Mouse (Mus musculus) T-helper 2 cell (primary cell): Measurements from ENCODE around the gene Polr1c.

Source experiments
- in situ Hi-C: fragments of 300-600 bp; cut with MboI, MseI; formaldehyde crosslinking; loops from one replicate; pipeline ENCODE4 v1.15.1; 2025; ENCODE audit warnings: high pct_unique_total_duplicates

Polr1c gene

DNA sequence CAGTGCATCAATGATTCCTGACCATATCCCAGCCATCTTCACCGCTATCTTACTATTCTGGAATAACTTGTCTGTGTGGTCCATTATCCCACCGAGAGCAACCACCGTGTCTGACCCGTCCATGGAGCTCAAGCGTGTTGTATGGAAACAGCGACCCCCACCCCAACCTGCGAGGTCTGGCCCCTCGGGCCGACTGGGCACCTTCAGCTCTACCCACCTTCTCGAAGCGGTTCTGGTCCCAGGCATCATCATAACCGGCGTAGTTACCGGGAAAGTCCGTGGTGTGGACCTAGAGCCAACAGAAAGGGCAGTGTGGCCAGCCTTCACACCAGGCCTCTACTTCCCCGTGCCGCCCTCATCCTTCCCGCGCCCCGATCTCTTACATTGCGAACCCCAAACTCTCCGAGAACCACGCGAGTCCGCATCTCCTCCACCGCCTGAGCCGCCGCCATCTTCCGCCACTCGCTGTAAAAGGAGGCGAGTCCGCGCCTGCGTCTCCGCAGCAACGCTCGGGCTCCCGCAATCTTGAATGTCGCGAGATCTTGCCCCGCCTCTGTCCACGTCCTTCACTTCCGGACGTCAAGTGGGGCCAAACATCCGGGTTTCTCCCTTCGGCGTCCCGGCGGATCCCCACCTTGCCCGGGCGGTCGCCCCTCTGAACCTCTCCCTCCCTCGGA lies at the start of gene Polr1c, which contains the start of gene Yipf3:
Gene Polr1c, minus strand, starts transcription at position 543 of the 677 bp plus-strand sequence.
Gene Yipf3, plus strand, starts transcription at position 569 of the 677 bp plus-strand sequence.
- in situ Hi-C loops, result loop anchor here (25.0 kb wide), 1 partner anchor 715 kb away; no protein-coding TSS in a partner anchor

DNA sequence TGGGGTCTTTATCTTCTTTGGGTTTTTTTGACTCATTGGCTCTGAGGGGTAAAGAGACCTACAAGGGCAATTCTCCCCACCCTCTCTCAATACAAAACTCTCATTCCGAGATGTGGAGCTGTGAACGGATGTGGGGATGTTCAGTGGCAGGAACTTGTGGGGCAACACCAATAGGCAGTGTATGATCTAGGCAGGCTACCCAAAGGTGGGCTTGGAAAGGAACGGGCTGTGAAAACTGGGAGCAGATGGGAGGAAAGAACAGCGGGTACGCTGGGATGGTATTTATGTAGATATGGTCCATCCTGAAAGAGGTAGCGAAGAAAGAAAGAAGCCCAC lies 49.1 kb upstream of the Polr1c start:
- in situ Hi-C loops, result no loop called here

DNA sequence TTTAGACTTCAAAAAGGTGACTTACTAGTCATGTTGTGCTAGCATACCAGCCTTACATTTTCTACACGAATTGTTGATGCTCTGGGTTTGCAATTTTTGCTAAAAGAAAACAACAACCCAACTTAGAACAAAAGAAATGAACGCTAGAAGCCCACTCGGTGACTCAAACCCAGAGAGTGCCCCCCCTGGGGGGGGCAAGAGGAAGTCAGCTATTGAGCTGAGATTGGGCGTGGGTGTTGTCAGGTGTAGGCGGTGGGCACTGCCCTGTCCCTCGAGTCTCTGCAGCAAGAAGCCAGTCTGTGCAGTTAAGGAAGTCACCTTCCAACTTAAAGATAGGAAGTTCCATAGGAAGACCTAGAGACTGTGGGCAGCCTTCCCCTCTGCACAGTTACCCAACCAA lies 48.7 kb upstream of the Polr1c start:
- in situ Hi-C loops, result no loop called here

DNA sequence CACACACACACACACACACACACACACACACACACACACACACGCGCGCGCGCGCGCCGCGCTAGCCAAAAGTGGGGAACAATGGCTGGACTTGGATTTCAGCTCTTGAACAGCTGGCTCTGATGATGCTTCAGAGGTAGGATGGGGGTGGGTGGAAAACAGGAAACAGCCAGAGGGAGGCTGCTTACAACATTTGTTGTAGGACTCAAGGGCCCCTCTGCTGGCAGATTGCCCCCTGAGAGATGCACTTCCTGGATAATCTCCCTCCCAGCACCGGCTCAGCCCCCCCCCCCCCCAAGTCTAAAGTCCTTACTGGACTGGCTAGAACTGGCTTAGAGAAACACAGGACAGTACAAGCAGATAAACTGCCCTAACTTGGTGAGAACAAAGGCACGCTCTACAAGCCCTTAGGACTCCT lies 39.8 kb upstream of the Polr1c start:
- in situ Hi-C loops, result no loop called here

DNA sequence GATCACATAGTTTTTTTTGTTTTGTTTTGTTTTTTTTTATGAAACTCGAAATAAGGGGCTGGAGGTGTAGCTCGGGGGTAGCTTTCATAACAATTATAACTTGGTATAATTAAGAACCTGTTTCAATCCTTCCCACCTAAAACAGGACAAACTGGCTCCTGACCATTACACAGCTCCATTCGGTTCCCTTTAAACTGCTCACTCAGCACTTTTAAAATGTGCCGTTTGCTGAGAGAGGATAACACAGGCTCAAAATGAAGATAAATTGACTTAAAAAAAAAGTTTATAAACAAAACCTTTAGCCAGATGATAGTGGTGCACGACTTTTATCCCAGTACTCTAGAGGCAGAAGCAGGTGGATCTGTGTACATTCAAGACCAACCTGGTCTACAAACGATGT lies 37.6 kb upstream of the Polr1c start:
- in situ Hi-C loops, result no loop called here

DNA sequence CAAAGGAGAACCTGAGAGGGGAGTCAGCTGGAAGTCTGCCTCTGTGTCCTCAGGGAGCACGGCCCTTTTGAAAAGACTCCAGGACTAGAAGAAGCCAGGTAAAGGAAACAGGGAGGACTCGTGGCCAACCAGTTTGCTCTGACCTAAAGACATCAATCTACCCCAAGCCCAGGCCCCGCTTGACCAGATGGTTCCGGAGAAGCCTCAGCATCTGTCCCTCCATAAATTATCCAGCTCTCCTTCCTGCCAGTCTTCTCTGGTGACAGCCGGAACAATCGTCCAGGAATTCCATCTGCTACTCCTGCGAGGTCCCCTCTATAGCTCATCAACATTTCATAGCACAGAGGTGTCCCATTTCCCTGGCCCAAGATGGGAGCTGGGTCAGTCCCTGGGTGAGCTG lies 36.8 kb upstream of the Polr1c start:
- in situ Hi-C loops, result no loop called here

DNA sequence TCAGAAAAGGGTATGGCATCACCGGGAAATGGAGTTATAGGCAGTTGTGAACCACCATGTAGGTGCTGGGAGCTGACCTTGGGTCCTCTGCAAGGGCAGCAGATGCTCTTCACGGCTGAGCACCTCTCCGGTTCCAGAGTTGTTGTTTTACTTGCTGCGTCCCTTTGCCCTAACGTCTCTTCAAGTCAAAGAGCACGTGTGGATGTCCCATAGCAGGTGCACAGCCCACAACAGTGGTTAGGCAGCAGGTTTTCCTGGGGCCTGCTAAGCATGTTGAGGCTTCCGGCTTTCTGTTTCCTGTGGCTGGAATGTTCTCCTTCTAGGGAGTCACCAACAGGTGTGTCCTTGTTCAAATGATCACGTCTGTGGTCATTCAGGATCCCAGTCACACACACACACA lies 36.1 kb upstream of the Polr1c start:
- in situ Hi-C loops, result no loop called here

DNA sequence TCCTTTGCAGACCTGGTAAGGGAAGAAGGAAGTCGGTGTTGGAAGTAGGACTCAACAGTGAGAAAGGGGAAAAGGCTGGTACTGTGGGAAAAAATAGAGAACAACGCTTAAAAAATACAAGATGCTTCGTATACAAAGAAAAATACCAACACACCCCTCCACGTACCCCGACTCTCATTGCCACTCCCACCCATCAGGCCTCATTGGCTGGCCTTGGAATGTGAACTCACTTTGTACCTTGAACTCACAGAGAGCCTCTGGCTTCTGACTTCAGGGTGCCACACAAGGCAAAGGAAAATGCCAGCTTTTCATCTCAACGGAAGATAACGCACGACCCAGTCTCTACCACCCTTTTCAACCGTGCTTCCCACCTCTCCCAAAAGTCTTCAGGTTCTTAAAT lies 35.3 kb upstream of the Polr1c start:
- in situ Hi-C loops, result no loop called here

DNA sequence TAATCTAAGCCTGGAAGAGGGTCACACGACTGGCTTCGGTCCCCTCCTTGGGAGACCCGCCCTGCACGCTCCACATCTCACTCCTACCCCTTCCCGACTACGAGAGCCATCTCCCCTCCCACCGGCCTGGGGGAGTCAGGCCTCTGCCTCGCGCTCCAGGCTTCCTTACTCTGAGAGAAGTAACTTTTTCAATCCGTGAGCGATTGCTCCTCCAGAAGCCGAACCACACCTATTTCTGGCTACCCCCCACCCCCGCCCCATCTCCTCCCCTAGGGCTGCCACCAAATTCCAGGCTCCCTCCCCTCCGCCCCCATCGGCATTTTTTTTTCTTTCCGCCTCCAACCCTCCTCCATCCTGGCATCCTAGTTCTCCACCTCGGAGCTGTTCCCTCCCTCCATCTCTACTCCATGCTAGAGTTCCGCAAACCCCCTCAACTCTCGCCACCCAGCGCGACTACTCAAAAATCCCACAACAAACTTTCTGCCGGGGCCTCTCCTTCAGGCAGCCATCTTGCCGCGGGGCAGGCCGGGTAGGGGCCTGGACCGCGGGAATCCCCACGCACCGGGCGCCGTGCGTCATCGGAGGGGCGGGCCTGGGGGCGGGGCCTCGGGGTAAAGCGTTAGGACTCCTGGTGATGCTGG lies 34.7 kb upstream of the Polr1c start, which contains the start of gene Tjap1:
Gene Tjap1, minus strand, starts transcription at position 544 of the 641 bp plus-strand sequence.
- in situ Hi-C loops, result no loop called here

DNA sequence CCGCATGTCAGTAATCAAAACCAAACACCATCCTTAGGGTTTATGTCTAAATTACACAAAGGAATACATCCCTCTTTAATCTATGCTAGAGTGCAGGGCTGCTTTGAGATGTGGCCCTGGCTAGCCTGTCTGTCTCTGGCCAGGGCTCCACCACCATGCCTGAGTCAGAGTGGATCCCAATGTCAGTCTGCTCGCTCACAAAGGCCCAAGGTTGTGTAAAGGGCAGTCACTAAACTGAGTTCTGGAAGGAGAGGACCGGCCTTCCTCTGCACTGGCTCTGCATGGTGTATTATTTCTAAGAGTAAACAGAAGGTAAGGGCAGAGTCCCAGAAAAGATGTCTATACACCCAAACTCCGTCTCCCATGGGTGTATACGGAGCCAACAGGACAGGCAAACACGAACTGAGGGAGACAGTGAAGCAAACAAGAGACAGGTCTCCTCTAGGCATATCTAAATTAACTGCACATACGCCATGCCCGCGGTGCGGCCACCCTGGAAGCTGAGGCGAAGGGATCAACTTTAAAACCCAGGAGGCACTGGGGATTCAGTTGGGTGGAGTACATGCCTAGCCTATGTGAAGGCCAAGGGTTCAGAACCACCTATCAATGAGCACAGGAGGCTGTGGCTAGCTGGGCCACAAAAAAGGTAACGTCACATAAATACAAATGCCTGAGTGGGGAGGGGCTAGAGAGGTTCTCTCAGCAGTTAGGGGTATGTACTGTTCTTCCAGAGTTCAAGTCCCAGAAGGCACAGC lies 30.3 kb upstream of the Polr1c start:
- in situ Hi-C loops, result loop anchor here (5.0 kb wide), 1 partner anchor 99 kb away; no protein-coding TSS in a partner anchor

DNA sequence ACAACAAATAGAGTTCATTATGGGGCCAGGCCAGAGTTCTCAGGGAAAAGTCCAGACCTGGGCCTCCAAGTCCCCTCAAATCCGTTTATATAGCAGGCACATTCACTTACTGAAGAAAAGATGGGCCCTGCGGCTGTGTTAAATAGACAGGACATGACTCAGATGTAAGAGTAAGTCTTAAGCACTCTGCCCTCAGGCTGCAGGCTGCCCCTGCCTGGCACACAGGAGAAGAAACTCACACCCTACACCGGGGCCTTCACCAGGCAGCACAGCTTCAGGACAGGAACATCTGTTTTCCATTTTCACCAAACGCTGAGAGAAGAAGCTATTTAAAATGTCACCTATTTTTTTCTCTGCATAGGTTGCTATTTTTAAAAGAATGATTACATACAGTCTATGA lies 29.7 kb upstream of the Polr1c start:
- in situ Hi-C loops, result loop anchor here (5.0 kb wide), 1 partner anchor 100 kb away; no protein-coding TSS in a partner anchor

DNA sequence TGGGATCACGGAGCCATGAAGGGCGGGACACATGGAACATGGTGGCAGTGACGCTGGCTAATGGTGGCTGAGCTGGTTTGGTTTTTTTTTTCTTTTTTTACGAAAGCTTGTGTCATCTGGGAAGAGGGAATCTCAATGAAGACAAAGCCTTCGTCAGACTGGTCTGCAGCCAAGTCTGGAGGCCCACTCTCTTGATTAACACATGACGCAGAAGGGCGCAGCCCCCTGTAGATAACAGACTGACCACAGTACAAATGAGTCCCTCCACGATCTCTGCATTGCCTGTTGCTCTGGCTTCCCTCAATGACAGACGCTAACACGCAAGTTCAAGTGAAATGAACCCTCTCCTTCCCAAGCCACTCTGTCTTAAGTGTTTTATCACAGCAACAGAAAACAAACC lies 27.7 kb upstream of the Polr1c start:
- in situ Hi-C loops, result loop anchor here (5.0 kb wide), 1 partner anchor 102 kb away; no protein-coding TSS in a partner anchor

DNA sequence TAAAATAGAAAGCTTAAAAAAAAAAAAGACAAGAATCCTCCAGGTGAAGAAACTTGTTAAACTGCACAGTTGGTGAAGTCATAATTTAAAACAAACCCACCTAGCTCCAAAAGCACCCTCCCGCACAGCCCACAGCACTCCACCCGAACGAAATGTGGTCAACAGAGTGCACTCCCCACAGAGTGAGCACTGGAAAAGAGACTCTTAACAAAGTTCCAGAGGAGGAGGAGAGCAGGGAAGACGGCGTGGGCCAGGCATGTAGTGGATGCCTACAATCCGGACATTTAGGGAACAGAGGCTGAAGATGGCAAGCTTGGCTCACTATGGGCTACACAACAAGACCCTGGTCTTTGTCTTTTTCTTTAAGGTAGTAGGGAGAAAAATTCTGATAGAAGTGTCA lies 27.2 kb upstream of the Polr1c start:
- in situ Hi-C loops, result loop anchor here (5.0 kb wide), 1 partner anchor 102 kb away; no protein-coding TSS in a partner anchor

DNA sequence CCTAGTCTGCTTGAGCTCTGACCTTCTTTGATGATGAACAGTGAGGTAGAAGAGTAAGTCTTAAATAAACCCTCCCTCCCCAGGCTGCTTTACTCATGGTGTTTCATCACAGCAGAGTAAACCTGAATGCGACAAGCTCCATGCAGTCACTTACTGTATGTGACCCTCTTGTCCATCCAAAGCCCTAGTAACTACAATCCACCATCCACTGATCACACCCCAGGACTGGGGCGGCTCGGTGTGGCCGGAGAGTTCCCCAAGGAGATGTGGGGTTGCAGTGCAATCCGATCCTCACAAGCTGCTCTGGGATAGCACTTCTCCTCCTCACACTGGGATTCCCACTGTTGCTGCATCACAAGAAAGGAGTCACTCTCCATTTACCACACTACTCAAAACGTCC lies 26.6 kb upstream of the Polr1c start:
- in situ Hi-C loops, result no loop called here

DNA sequence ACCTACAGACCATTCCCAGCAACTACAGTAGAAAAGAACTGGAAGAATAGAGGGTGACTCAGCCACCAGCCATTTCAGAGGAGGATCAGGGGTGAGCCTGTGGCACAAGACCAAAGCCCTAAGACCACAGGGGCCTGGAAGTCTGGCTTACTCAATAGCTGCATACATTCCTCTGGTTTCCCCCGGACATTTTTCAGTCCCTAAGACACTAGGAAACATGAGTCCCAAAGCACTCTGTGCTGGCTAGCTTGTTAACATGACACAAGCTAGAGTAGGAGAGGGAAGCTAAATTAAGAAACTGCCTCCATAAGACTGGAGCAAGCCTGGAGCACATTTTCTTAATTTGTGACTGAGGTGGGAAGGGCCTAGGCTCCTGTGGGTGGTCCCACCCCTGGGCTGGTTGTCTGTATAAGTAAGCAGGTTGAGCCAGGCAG lies 26.0 kb upstream of the Polr1c start:
- in situ Hi-C loops, result no loop called here

DNA sequence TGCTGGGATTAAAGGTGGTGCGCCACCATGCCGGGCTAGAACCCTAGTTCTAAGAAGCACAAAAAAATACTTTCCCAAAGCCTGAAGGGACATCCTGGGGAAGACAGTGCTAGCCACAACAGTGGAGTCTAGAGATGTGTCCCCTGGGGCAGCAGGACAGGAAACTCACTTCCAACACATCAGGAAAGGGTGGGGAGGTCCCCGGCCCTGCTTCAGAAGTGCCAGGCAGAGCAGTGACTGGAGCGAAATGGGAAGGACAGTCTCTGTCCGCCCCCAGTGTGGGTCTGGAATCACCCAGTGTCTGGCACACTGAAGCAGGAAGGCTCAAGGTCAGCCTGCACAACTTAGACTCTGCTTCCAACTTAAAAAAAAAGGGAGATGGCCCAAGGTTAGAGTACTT lies 24.8 kb upstream of the Polr1c start:
- in situ Hi-C loops, result no loop called here

DNA sequence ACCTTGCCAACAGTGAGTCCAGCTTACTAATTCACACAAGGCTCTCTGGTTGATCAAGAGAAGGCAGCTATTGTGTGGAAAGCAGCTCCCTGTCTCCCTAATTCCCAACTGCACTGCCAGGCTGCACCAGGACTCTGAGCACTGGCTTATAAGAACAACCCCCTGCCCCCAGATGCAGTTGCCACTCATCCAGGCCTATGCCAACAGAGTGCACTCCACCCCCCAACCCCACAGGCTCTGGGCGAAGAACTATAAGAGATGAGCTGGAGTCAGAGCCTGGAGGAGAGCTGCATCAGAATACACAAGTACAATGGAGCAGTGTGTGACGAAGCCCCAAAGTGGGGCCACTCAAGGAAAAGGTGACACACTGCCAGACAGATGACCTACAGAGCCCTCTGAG lies 24.2 kb upstream of the Polr1c start:
- in situ Hi-C loops, result no loop called here

DNA sequence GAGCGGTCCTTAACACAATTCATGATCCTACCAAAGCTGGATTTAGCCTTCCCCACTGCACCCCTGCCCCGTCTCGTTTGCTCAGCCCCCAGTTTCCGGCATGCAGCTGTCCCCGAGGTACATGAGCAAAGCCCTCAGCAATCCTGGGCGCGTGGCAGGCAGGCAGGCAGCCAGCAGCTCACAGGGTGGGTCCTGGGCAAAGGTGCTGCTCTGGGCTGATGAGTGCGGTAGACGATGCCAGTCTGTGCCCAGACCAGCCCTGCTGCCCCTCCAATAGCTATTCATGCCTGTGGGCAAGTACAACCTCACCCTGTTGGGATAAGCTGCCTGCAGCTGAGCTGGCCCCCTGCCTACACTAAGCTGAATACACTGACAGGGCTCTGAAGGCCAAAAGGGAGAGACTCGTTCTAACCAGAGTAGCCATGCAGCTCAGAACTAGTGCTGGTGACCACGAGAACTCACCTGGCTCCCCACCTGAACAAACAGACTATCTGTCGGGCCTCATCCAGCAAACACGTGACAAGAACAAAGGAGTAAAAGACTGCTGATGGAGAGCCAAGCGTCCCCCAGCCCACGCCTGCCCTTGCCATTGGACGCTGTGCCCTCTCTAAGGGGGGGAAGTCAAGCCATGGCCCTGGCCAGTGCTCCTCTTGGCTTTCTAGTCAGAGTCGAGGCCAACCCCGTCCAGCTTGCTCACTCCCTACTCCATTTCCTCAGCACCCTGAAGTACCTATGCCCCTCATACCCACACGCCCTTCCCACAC lies 22.1 kb upstream of the Polr1c start:
- in situ Hi-C loops, result loop anchor here (5.0 kb wide), 1 partner anchor 62 kb away; no protein-coding TSS in a partner anchor

DNA sequence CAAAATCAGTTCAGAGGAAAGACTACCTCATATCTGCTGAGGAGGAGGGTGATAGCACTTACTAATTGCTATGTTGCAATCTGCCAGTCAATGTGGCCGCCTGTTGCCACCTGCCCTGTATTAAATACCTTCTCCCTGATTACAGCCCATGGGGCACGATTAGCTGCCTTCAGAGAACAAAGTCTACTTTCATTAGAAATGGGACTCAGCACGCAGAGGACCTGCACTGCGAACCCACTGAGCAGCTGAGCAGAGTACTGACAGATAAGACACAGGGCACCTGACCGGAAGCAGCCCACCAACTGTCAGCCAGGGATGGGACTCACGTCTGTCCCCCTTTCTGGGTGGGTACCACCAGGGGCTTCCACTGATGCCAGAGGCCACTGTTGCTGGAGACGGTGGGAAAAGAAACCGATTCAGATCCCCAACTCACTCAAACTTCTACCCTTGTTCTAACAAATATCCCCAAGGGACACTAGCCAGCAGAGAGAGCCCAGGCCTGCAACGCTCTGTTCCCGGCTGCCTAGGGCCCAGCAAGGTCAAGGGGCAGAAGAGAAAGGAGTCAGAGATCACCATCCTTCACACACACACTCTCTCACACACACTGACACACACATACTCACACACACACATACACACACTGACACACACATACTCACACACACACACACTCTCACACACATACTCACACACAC lies 20.3 kb upstream of the Polr1c start:
- in situ Hi-C loops, result loop anchor here (5.0 kb wide), 1 partner anchor 64 kb away; no protein-coding TSS in a partner anchor

DNA sequence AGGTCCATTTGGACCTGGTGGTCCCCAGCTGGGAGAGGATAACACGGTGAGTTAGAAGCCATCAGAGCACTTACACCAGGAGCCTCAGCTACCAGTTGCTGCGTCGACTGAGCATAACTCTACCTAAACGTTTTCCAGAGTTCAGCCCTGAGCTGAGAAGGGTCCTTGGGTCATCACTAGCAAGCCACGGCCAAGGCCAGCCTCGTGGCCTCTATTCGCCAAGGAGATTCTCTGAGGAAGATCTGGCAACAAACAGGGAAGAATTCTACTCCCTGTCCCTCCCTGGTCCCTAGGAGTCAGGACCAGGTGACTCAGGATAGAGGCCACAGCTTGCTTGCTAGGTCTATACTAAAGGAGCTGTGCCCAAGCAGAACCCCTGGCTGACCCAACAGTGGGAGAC lies 19.7 kb upstream of the Polr1c start:
- in situ Hi-C loops, result loop anchor here (5.0 kb wide), 1 partner anchor 65 kb away; no protein-coding TSS in a partner anchor

DNA sequence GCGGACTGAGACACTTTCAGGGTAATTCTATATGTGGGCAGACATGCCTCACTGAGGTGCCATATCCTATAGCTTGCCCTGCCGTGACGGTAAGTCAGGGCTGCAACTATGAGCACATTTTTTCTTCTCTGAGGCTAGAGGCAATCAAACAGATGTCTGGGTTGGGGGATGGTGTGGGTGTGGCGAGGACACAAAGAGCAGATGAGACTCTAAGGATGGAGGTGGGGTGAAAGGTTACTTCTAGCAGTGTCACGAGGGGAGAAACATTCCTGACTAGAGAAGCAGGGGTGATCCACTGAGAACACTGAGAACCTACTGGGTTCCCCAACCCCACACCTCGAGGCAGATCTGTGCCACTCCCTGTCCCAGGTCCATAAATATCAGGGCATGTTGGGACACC lies 19.1 kb upstream of the Polr1c start:
- in situ Hi-C loops, result loop anchor here (5.0 kb wide), 1 partner anchor 65 kb away; no protein-coding TSS in a partner anchor
